7 mouse cellular contexts compared by ENCODE assay signal in genomic region chr2:4301256-4301655, GRCm38 (mm10).
DNase-seq lines count a peak whose midpoint lies in the region; ATAC-seq and TF ChIP-seq lines count a peak whose summit lies in the region.

No protein-coding gene starts in this region.

- no peak for TF ChIP-seq CTCF in embryonic fibroblast, embryonic 13.5 days (IDR thresholded peaks at IDR 0.05; ENCODE audit: borderline replicate concordance, insufficient read depth, low read length)

- no peak for DNase-seq in liver, embryonic 11.5 days (ENCODE audit: low spot score)
- DNase-seq in liver: no peak
- peak; percentile 40 for DNase-seq in limb, embryonic 10.5 days (ENCODE audit: low spot score)
- DNase-seq in frontal cortex, postnatal 10 days (ENCODE audit: low spot score in 2 of 2): no peak
- DNase-seq in kidney, adult 11 months: no peak

- peak overlapping the region; percentile 51 for H3K4me2 ChIP-seq in liver, embryonic 11.5 days
- H3K4me2 ChIP-seq in stomach, embryonic 14.5 days (replicated peaks; ENCODE audit: low read depth, low read length): peak overlapping the region; percentile 61

- peak overlapping the region; percentile 36 for H3K4me3 ChIP-seq in liver, embryonic 11.5 days (ENCODE audit: low read depth, low read length)
- peak overlapping the region; percentile 72 for H3K4me3 ChIP-seq in embryonic fibroblast, embryonic 13.5 days (ENCODE audit: insufficient read depth, low read length)
- peak overlapping the region; percentile 61 for H3K4me3 ChIP-seq in limb, embryonic 10.5 days
- H3K4me3 ChIP-seq in stomach, embryonic 14.5 days (ENCODE audit: low read depth, low read length): peak overlapping the region; percentile 42

- H3K27me3 ChIP-seq in liver, embryonic 11.5 days (replicated peaks; ENCODE audit: control insufficient read depth, insufficient read depth, low read length): no peaks in the 10 kb centered on the region
- no peaks in the 10 kb centered on the region for H3K27me3 ChIP-seq in limb, embryonic 10.5 days (ENCODE audit: low read depth, poor library complexity, severe bottlenecking)
- H3K27me3 ChIP-seq in stomach, embryonic 14.5 days (ENCODE audit: control insufficient read depth, insufficient read depth, low read length): no peaks in the 10 kb centered on the region

- ATAC-seq in liver, embryonic 11.5 days (replicated peaks; ENCODE audit: low FRiP score): no peak
- no peak for ATAC-seq in stomach, embryonic 14.5 days (ENCODE audit: insufficient number of reproducible peaks, insufficient read depth, low FRiP score, low read depth)

- H3K27ac ChIP-seq in liver, embryonic 11.5 days (ENCODE audit: low read depth, low read length): peak overlapping the region; percentile 58
- peak overlapping the region; percentile 95 for H3K27ac ChIP-seq in embryonic fibroblast, embryonic 13.5 days (ENCODE audit: insufficient read depth, low read length)
- peak overlapping the region; percentile 95 for H3K27ac ChIP-seq in limb, embryonic 10.5 days
- peak overlapping the region; percentile 94 for H3K27ac ChIP-seq in stomach, embryonic 14.5 days (ENCODE audit: low read length)

- peak; percentile 36 for TF ChIP-seq POLR2A in embryonic fibroblast, embryonic 13.5 days (IDR thresholded peaks at IDR 0.05; ENCODE audit: low read depth, low read length)

- H3K9me3 ChIP-seq in liver, embryonic 11.5 days (ENCODE audit: control insufficient read depth, low read length): no peaks in the 10 kb centered on the region
- H3K9me3 ChIP-seq in limb, embryonic 10.5 days (replicated peaks): no peaks in the 10 kb centered on the region
- no peaks in the 10 kb centered on the region for H3K9me3 ChIP-seq in stomach, embryonic 14.5 days (ENCODE audit: control insufficient read depth, low read depth, low read length)

- no peaks in the 10 kb centered on the region for H3K4me1 ChIP-seq in liver, embryonic 11.5 days (replicated peaks; ENCODE audit: control insufficient read depth, insufficient read depth, low read length)
- H3K4me1 ChIP-seq in embryonic fibroblast, embryonic 13.5 days (ENCODE audit: control insufficient read depth, insufficient read depth, low read length): peaks cover 17% of the 10 kb centered on the region
- H3K4me1 ChIP-seq in limb, embryonic 10.5 days: peaks cover 66% of the 10 kb centered on the region
- peaks cover 39% of the 10 kb centered on the region for H3K4me1 ChIP-seq in stomach, embryonic 14.5 days (ENCODE audit: control insufficient read depth, insufficient read depth, low read length)

- 29% methylated on average over 5 of the region's 6 CpGs for WGBS in liver, embryonic 11.5 days
- 19% methylated on average over 5 of the region's 6 CpGs for WGBS in limb, embryonic 10.5 days
- WGBS in stomach, embryonic 14.5 days: 11% methylated on average over 5 of the region's 6 CpGs

- H3K36me3 ChIP-seq in liver, embryonic 11.5 days (ENCODE audit: control insufficient read depth, insufficient read depth, low read length): no peaks in the 10 kb centered on the region
- no peaks in the 10 kb centered on the region for H3K36me3 ChIP-seq in limb, embryonic 10.5 days
- no peaks in the 10 kb centered on the region for H3K36me3 ChIP-seq in stomach, embryonic 14.5 days (ENCODE audit: control insufficient read depth, insufficient read depth, low read length)

- peak overlapping the region; percentile 30; the same call in 1 of the 2 replicates for H3K9ac ChIP-seq in liver, embryonic 11.5 days (ENCODE audit: low read depth, low read length)
- H3K9ac ChIP-seq in stomach, embryonic 14.5 days (replicated peaks; ENCODE audit: low read depth, low read length): peak overlapping the region; percentile 28; the same call in 1 of the 2 replicates
